Mouse (Mus musculus): Measurements from ENCODE around the gene Scin.

Gene Scin

DNA sequence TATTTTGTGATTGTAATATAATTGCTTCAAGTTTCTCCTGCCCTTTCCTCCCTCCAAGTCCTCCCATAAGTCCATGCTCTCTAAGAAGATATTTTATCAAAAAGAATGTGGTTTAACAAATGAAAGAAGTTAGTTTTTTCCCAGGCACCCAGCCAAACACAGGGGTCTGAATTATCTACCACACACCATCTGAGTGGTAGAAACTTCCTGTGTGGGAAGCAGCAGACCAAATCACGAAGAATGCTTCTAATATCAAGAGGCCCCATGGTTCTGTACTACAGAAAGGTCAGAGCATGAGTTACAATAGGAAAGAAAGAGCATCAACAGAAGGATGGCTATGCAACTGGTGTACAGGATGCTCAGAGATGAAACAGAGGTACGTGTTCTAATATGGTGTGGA lies 25.9 kb downstream of the Scin start:
- no peak for DNase-seq (ENCODE audit: extremely low spot score, low spot score)

DNA sequence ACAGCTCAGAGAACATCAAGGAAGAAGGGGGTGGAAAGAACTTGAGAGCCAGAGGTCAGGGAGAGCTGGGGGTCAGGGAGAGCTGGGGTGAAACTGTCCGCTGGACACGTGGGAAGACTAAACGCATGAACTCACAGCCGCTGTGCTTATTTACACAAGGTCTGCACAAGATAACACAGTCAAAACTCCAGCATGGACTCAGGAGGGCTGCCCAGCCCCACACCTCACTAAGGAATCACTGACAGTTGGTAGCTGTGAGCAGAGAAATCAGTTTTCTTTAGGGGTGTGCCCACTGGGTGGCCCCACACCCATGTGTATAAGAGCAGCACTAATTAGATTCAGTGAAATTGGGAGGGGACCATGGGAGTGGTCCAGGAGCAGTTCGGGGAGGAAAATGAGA lies 27.2 kb downstream of the Scin start:
- DNase-seq (ENCODE audit: extremely low spot score, low spot score) = no peak

DNA sequence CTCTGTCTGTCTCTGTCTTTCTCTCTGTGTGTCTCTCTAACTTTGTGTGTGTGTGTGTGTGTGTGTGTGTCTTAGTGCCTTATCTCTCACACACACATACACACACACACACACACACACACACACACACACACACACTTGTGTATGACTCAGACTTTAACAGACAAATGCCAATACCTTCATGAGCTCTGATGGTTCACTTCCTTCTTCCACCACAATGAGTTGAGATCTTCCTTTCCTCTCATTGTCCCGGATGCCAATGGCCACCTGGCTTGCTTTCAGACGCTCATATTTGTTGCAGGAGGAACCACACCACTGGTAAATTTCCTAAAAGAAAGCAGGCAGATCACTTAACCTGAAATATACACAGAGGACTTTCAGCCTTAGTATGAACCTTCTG lies 29.3 kb downstream of the Scin start:
- no peak for DNase-seq (ENCODE audit: extremely low spot score, low spot score)

- no peak for DNase-seq (ENCODE audit: extremely low spot score, low spot score)
Observed at GRCm38 (mm10) chr12:40102359-40102758, 31.7 kb downstream of the Scin start.

- DNase-seq (ENCODE audit: extremely low spot score, low spot score) = no peak
Observed at GRCm38 (mm10) chr12:40099407-40099806, 34.6 kb downstream of the Scin start.

GRCm38 (mm10) chr12:40097449-40097848 lies 36.6 kb downstream of the Scin start:
- DNase-seq (ENCODE audit: extremely low spot score, low spot score) = no peak

GRCm38 (mm10) chr12:40097023-40097422 lies 37.0 kb downstream of the Scin start:
- no peak for DNase-seq (ENCODE audit: extremely low spot score, low spot score)

DNA sequence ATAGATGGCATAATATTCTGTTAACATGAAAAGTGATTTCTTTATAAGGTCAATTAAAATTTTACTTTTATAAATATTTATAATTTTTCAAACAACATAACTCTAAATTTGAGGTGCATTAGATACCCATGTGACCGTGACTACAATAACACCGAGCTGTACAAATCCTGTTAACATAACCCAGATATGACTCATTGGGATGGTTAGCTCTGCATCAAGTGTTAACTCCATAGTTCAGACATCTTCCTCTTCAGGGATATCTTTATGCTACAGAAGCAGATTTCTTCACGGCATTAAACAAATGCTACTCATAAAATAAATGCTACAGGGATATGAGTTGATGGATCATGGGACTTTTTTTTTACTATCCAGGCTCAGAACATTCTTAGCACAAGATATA lies 37.6 kb downstream of the Scin start:
- no peak for DNase-seq (ENCODE audit: extremely low spot score, low spot score)

DNA sequence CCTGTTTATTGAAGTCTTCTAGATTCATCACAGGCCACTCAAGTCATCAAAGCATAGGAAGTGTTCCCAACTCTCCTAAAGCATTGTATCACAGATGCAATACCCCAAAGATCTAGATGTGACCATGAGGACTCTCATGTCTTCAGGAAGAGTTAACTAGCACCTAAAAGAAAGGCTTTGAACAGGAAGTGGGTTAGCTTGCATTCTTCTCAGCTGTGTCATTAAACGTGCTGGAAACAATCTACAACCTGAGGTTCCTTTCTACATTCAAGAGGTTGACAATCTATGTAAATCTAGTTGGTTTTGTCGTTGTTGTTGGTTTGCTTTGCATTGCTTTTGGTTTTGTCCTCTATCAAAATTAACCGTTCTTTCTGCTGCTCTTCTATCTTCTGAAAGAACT lies 44.0 kb downstream of the Scin start:
- no peak for DNase-seq (ENCODE audit: extremely low spot score, low spot score)

DNA sequence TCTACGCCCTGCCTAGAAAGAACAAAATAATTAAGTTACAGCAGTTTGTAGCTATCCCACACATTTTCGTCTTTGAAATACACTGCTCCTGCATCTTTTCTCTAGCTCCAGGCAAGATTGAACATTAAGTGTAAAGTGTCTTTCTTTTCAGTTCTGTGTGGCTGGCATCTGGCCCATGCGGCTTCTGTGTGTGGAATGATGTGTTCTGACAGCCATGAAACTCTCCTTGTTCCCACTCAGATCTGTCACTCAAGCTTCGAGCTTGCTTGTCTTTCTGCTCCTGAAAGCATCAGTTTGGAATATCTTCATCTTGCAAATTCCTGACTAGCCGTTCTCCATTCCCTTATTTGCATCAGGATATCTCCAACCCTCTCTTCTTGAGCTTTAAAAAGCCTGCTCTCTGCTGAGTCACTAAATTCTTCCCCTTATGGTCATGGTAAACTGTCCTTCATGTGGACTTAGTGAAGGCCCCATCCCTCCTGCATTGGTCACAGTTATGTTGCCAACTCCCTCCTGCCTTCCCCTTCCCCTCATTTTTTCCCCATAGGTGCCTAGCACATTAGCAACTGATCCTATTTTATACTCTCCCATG lies 48.2 kb downstream of the Scin start:
- no peak for DNase-seq (ENCODE audit: extremely low spot score, low spot score)

GRCm38 (mm10) chr12:40082453-40083238 lies 51.4 kb downstream of the Scin start:
- no peak for DNase-seq (ENCODE audit: extremely low spot score, low spot score)

DNA sequence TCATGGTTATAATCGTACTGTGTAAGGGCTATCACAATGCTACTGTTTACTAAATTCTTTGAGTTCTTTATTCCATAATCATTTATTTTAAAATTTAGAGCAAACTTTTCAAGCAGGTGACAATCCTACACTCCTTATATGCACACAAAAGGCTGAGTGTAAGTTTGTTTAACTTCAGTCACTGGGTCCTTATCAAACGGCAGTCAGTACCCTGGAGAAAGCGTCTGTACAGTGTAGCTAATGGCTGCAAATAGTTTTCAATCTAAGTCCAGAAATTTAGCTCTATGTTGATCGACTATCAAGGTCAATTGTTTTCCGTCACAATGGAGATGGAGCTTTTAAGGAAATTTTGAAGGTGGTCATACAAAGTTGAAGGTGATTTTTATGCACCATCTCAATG lies 52.0 kb downstream of the Scin start:
- DNase-seq (ENCODE audit: extremely low spot score, low spot score) = no peak

- DNase-seq (ENCODE audit: extremely low spot score, low spot score) = no peak
Observed at GRCm38 (mm10) chr12:40073660-40074059, 60.4 kb downstream of the Scin start.

DNA sequence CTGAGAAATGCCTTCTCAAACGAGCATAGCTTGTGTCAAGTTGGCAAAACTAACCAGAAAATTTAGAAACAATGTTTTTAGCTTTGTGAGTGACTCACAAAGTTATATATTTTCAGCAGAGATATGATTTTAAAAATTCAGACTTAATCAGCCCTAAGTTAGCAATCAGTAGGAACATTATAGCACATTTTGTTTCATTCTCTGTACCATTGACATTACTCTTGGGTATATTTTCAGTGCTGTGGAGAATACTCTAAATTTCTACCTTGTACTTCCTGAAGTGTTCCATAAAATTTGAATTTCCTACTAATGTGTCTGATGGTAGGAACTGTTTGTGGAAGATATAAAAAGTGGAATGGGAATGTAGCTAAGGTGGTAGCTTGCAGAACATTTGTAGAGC lies 87.0 kb downstream of the Scin start:
- DNase-seq (ENCODE audit: extremely low spot score, low spot score) = no peak

- no peak for DNase-seq (ENCODE audit: extremely low spot score, low spot score)
Observed at GRCm38 (mm10) chr12:40043816-40044585, 90.0 kb downstream of the Scin start.

- DNase-seq (ENCODE audit: extremely low spot score, low spot score) = peak; percentile 19
Observed at GRCm38 (mm10) chr12:40040067-40040466, 94.0 kb downstream of the Scin start.

DNA sequence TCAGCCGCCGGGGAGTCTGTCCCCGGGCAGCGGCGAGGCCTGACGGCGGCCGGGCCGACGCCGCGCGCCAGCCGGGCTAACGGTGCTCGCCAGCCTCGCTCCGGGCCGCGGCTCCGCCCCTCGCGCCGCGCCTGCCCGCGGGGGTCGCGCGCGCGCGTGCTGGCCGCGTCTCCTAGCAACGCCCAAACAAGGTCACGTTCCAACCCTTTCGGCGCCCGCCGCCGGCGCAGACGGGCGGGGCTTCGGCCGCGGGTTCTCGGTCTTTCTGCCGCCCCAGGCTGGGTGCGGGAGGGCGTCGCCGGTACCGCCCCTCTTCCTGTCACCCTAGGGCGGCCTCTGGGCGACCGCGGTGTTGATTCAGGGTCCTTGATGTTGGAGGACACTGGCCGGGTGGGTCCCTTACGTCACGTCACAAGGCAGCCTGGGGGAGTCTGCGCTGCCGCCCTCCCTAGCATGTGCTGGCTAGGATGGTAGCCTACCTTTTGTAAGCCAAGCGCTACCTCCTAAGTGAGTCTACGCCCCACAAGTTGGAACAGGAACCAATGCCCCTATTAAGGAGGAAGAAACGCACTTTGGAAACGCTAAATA lies 96.1 kb downstream of the Scin start, which contains the start of gene Arl4a:
Gene Arl4a, minus strand, starts transcription at position 150 of the 588 bp plus-strand sequence.
- peak; percentile 93 for DNase-seq (ENCODE audit: extremely low spot score, low spot score)

GRCm38 (mm10) chr12:40037226-40037813 lies 96.7 kb downstream of the Scin start:
- DNase-seq (ENCODE audit: extremely low spot score, low spot score) = peak; percentile 99

GRCm38 (mm10) chr12:40036666-40037065 lies 97.4 kb downstream of the Scin start:
- peak; percentile 35 for DNase-seq (ENCODE audit: extremely low spot score, low spot score)

- no peak for DNase-seq (ENCODE audit: extremely low spot score, low spot score)
Observed at GRCm38 (mm10) chr12:40035506-40035905, 98.5 kb downstream of the Scin start.

DNA sequence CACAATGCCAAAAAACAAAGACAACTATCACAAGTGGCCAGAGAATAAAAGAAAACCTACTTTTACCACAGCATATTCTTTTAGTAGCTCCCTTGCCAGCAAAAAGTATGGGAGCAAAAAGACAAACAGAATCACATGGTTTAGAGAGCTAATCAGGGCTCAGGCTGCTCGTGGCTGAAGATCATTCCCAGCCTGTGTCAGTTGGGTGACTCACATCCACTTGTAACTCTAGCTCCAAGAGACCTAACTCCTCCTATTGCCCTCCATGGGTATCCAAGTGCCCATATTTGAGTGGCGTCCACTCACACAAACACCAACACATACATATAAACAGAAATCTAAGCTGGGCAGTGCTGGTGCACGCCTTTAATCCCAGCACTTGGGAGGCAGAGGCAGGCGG lies 104.8 kb downstream of the Scin start:
- no peak for DNase-seq (ENCODE audit: extremely low spot score, low spot score)

DNA sequence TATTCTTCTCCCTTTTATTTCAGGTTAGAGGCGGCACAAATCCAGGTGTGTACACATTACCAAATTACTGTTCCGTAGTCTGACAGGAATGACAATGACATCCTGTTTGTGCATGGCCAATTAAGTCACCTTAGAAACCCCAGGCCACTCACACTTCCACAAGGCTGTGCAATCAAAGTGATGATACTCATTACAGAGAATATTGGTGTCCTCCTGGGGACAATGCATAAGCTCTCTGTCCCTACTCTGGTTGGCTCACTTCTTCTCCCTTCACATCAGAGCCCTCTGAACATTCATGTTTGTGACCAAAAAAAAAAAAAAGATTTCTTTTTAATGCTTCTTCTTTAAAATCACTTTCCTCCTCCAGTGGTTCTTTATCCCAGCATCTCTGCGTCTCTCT lies 106.2 kb downstream of the Scin start:
- no peak for DNase-seq (ENCODE audit: extremely low spot score, low spot score)

Data from neural tube, embryonic 10.5 days (tissue).